Mouse (Mus musculus) midbrain, embryonic 12.5 days (tissue): ENCODE results near the gene Zfp146. TPM values are rescaled to one million over a fixed set of nuclear protein-coding genes. Genes with fewer than 3 reads are reported as not detected.
"Not testable (repeated sequence)": the region's sequence is repeated elsewhere in the genome, so short reads cannot be mapped to it uniquely, and the experiment has no call there.

Experiments
- ATAC-seq: fragments of 200-750 bp; cut with Nextera tagmentation; 2 replicates; pipeline ENCODE4 v1.8.0; 2017; ENCODE audit warnings: low read depth, moderate TSS enrichment, moderate library complexity; ENCODE audit not compliant: low FRiP score
- H3K27ac ChIP-seq: fragments of 300-500 bp; sonication (generic); replicated peaks from 2 replicates; pipeline ENCODE4 v1.5.1; 2016; ENCODE audit warnings: mild to moderate bottlenecking
- H3K27me3 ChIP-seq: fragments of 300-500 bp; sonication (generic); 2 replicates; pipeline ENCODE4 v1.6.1; 2016; ENCODE audit warnings: mild to moderate bottlenecking
- H3K36me3 ChIP-seq: fragments of 300-500 bp; sonication (generic); 2 replicates; pipeline ENCODE4 v1.6.1; 2016
- H3K4me1 ChIP-seq: fragments of 300-500 bp; sonication (generic); 2 replicates; pipeline ENCODE4 v1.6.1; 2016
- H3K4me2 ChIP-seq: fragments of 300-500 bp; sonication (generic); replicated peaks from 2 replicates; pipeline ENCODE4 v1.6.1; 2016; ENCODE audit warnings: mild to moderate bottlenecking, moderate library complexity
- H3K4me3 ChIP-seq: fragments of 300-500 bp; sonication (generic); 2 replicates; pipeline ENCODE4 v1.5.1; 2016; ENCODE audit warnings: mild to moderate bottlenecking
- H3K9ac ChIP-seq: fragments of 300-500 bp; sonication (generic); replicated peaks from 2 replicates; pipeline ENCODE4 v1.6.1; 2016; ENCODE audit warnings: mild to moderate bottlenecking, moderate library complexity
- H3K9me3 ChIP-seq: fragments of 300-500 bp; sonication (generic); 2 replicates; pipeline ENCODE4 v1.6.1; 2016; ENCODE audit warnings: mild to moderate bottlenecking
- WGBS: fragments of 180-500 bp; shearing (Covaris S2); methylation state at CpG from one replicate; pipeline ENCODE4 v1.1.7; 2016; 5-methylcytosine and 5-hydroxymethylcytosine counted together
- polyA plus RNA-seq: library from polyadenylated mRNA; unstranded; fragments of >200 nt; fragmentation: Nextera tagmentation; extraction: Ambion mirVana; gene quantifications from 2 replicates; pipeline ENCODE4 v1.2.1, GENCODE M21; 2016

Zfp146 gene
- polyA plus RNA-seq, 1 experiment from 2014 or later, result 20.2 TPM

- no peak for ATAC-seq
Observed at GRCm38 (mm10) chr7:30188344-30189115, 19.0 kb upstream of the Zfp146 start.

GRCm38 (mm10) chr7:30184641-30185348, 15.2 kb upstream of the Zfp146 start:
- Histone ChIP-seq H3K9ac (no peak overlapping the region), H3K4me1 (peaks cover 9% of the 10 kb centered on the region), H3K27me3 (no peaks in the 10 kb centered on the region), H3K36me3 (peaks cover 34% of the 10 kb centered on the region), H3K9me3 (no peaks in the 10 kb centered on the region), H3K4me2 (no peak overlapping the region), H3K27ac (no peak overlapping the region), H3K4me3 (no peak overlapping the region)
- 74% methylated on average over 13 of the region's 13 CpGs for WGBS
- ATAC-seq, result no peak

More at GRCm38 (mm10) chr7:30188344-30189115, 19.0 kb upstream of the Zfp146 start:
- no peak overlapping the region for H3K4me2 ChIP-seq
- peaks cover 20% of the 10 kb centered on the region for H3K4me1 ChIP-seq
- no peak overlapping the region; the same call in 1 of the 2 replicates for H3K27ac ChIP-seq
- peaks cover 62% of the 10 kb centered on the region for H3K36me3 ChIP-seq
- H3K9me3 ChIP-seq, result no peaks in the 10 kb centered on the region
- WGBS, result 87% methylated on average over 12 of the region's 12 CpGs
- H3K4me3 ChIP-seq, result no peak overlapping the region
- no peak overlapping the region for H3K9ac ChIP-seq
- no peaks in the 10 kb centered on the region for H3K27me3 ChIP-seq

GRCm38 (mm10) chr7:30183879-30184289, 14.3 kb upstream of the Zfp146 start, which contains the start of gene Cox7a1:
Gene Cox7a1, plus strand, starts transcription at chr7:30184144.
- H3K9ac ChIP-seq, result 0 out of 2 replicates have a peak within 1 kb of the TSS, but pooled peaks have one; percentile 24
- H3K36me3 ChIP-seq, result peaks cover 31% of the 10 kb centered on the region
- no peaks in the 10 kb centered on the region for H3K27me3 ChIP-seq
- ATAC-seq, result peak; percentile 75
- peak within 1 kb of the TSS; percentile 47 for H3K4me2 ChIP-seq
- no peaks in the 10 kb centered on the region for H3K9me3 ChIP-seq
- 2% methylated on average over 11 of the region's 11 CpGs for WGBS
- H3K4me3 ChIP-seq, result peak within 1 kb of the TSS; percentile 15; the same call in 1 of the 2 replicates
- no peak within 1 kb of the TSS for H3K27ac ChIP-seq
- peaks cover 9% of the 10 kb centered on the region for H3K4me1 ChIP-seq

GRCm38 (mm10) chr7:30183189-30183588, 13.6 kb upstream of the Zfp146 start:
- ATAC-seq, H3K27ac ChIP-seq, H3K4me1 ChIP-seq, H3K27me3 ChIP-seq, H3K4me2 ChIP-seq, H3K9ac ChIP-seq, H3K9me3 ChIP-seq, H3K4me3 ChIP-seq: not testable (repeated sequence)
- peaks cover 31% of the 10 kb centered on the region for H3K36me3 ChIP-seq
- WGBS, result 61% methylated on average over 7 of the region's 7 CpGs

GRCm38 (mm10) chr7:30181929-30182328, 12.4 kb upstream of the Zfp146 start:
- H3K9me3 ChIP-seq, H3K9ac ChIP-seq, ATAC-seq, H3K27me3 ChIP-seq, H3K4me1 ChIP-seq, H3K27ac ChIP-seq, H3K4me2 ChIP-seq, H3K4me3 ChIP-seq: not testable (repeated sequence)
- peaks cover 25% of the 10 kb centered on the region for H3K36me3 ChIP-seq
- WGBS, result 92% methylated on average over 9 of the region's 10 CpGs

GRCm38 (mm10) chr7:30181308-30181707, 11.8 kb upstream of the Zfp146 start:
- no peak overlapping the region for H3K4me2 ChIP-seq
- no peak for ATAC-seq
- no peak overlapping the region for H3K27ac ChIP-seq
- no peak overlapping the region for H3K4me3 ChIP-seq
- H3K27me3 ChIP-seq, result no peaks in the 10 kb centered on the region
- H3K4me1 ChIP-seq, result peaks cover 9% of the 10 kb centered on the region
- 5% methylated on average over 4 of the region's 4 CpGs for WGBS
- no peaks in the 10 kb centered on the region for H3K9me3 ChIP-seq
- no peak overlapping the region for H3K9ac ChIP-seq
- peaks cover 23% of the 10 kb centered on the region for H3K36me3 ChIP-seq

- no peak for ATAC-seq
- peaks cover 21% of the 10 kb centered on the region for H3K36me3 ChIP-seq
- H3K27ac ChIP-seq, result no peak overlapping the region
- H3K27me3 ChIP-seq, result no peaks in the 10 kb centered on the region
- 82% methylated on average over 11 of the region's 11 CpGs for WGBS
- no peak overlapping the region for H3K4me3 ChIP-seq
- H3K4me1 ChIP-seq, result no peaks in the 10 kb centered on the region
- no peak overlapping the region for H3K9ac ChIP-seq
- no peaks in the 10 kb centered on the region for H3K9me3 ChIP-seq
- H3K4me2 ChIP-seq, result no peak overlapping the region
Observed at GRCm38 (mm10) chr7:30178256-30178655, 8.7 kb upstream of the Zfp146 start.

- WGBS, result 83% methylated on average over 12 of the region's 12 CpGs
- Histone ChIP-seq H3K27ac (no peak overlapping the region), H3K4me1 (no peaks in the 10 kb centered on the region), H3K27me3 (no peaks in the 10 kb centered on the region), H3K36me3 (peaks cover 21% of the 10 kb centered on the region), H3K4me3 (no peak overlapping the region), H3K9me3 (no peaks in the 10 kb centered on the region), H3K4me2 (no peak overlapping the region), H3K9ac (no peak overlapping the region)
- no peak for ATAC-seq
Observed at GRCm38 (mm10) chr7:30176474-30176873, 6.9 kb upstream of the Zfp146 start.

- peak overlapping the region; percentile 89 for H3K27ac ChIP-seq
- H3K27me3 ChIP-seq, result no peaks in the 10 kb centered on the region
- peak overlapping the region; percentile 80 for H3K9ac ChIP-seq
- peak overlapping the region; percentile 72 for H3K4me3 ChIP-seq
- peak overlapping the region; percentile 58 for H3K4me2 ChIP-seq
- H3K4me1 ChIP-seq, result peaks cover 10% of the 10 kb centered on the region
- ATAC-seq, result no peak
- 32% methylated on average over 11 of the region's 11 CpGs for WGBS
- H3K9me3 ChIP-seq, result peaks cover 25% of the 10 kb centered on the region
- H3K36me3 ChIP-seq, result peaks cover 24% of the 10 kb centered on the region
Observed at GRCm38 (mm10) chr7:30170283-30170951, 867 bp upstream of the Zfp146 start.

GRCm38 (mm10) chr7:30168914-30169582, 502 bp downstream of the Zfp146 start:
- H3K27ac ChIP-seq, result peak overlapping the region; percentile 89
- 4% methylated on average over 21 of the region's 21 CpGs for WGBS
- peak overlapping the region; percentile 72 for H3K4me3 ChIP-seq
- ATAC-seq, result no peak; the same call in 1 of the 2 replicates
- peaks cover 39% of the 10 kb centered on the region for H3K9me3 ChIP-seq
- H3K4me1 ChIP-seq, result peaks cover 10% of the 10 kb centered on the region
- no peaks in the 10 kb centered on the region for H3K27me3 ChIP-seq
- peak overlapping the region; percentile 58 for H3K4me2 ChIP-seq
- peak overlapping the region; percentile 80 for H3K9ac ChIP-seq
- H3K36me3 ChIP-seq, result peaks cover 37% of the 10 kb centered on the region

- ATAC-seq, result no peak
- 96% methylated on average over 2 of the region's 2 CpGs for WGBS
- H3K27ac ChIP-seq, result no peak overlapping the region
- H3K9ac ChIP-seq, result no peak overlapping the region
- H3K9me3 ChIP-seq, result peaks cover 79% of the 10 kb centered on the region
- H3K27me3 ChIP-seq, result no peaks in the 10 kb centered on the region
- H3K4me2 ChIP-seq, result no peak overlapping the region
- peaks cover 78% of the 10 kb centered on the region for H3K36me3 ChIP-seq
- no peaks in the 10 kb centered on the region for H3K4me1 ChIP-seq
- H3K4me3 ChIP-seq, result no peak overlapping the region
Observed at GRCm38 (mm10) chr7:30164745-30165144, 4.8 kb downstream of the Zfp146 start.
